Mouse (Mus musculus): ENCODE measurements around the gene Olfr39. TPM values are rescaled to one million over a fixed set of nuclear protein-coding genes. Genes with fewer than 3 reads are reported as not detected.
"Not testable (repeated sequence)": the region's sequence is repeated elsewhere in the genome, so short reads cannot be mapped to it uniquely, and the experiment has no call there.

Olfr39 gene
- not detected for polyA plus RNA-seq (2012; fragmentation: generic; extraction: Trizol)

- H3K4me2 ChIP-seq (ENCODE audit: low read depth) = no peak within 1 kb of the TSS
- no peaks in the 10 kb centered on the region for H3K36me3 ChIP-seq (ENCODE audit: control insufficient read depth, insufficient read depth)
- H3K4me3 ChIP-seq = no peak within 1 kb of the TSS
- no peak within 1 kb of the TSS for H3ac ChIP-seq (ENCODE audit: control insufficient read depth, insufficient read length)
- TF ChIP-seq POLR2AphosphoS2 (IDR thresholded peaks at IDR 0.05; ENCODE audit: insufficient read length, low read depth) (no peak), MYOD1 (IDR thresholded peaks at IDR 0.05; ENCODE audit: control insufficient read depth in 1 of 3, insufficient read length in 2 of 3, low read depth in 2 of 3) (no peak), POLR2A (IDR thresholded peaks at IDR 0.05; ENCODE audit: insufficient read length, low read depth) (no peak), MAX (IDR thresholded peaks at IDR 0.05; ENCODE audit: low read depth) (no peak), REST (IDR thresholded peaks at IDR 0.05; ENCODE audit: insufficient read depth, insufficient read length) (no peak), TCF3 (IDR thresholded peaks at IDR 0.05; ENCODE audit: insufficient read length, low read depth) (no peak), CEBPB (IDR thresholded peaks at IDR 0.05; ENCODE audit: insufficient read depth, poor library complexity, severe bottlenecking) (no peak), E2F4 (IDR thresholded peaks at IDR 0.05; ENCODE audit: insufficient read depth) (no peak), TCF12 (IDR thresholded peaks at IDR 0.05; ENCODE audit: insufficient read depth, poor library complexity, severe bottlenecking) (no peak), SRF (IDR thresholded peaks at IDR 0.05; ENCODE audit: control insufficient read depth, insufficient read length, low read depth) (no peak), USF1 (IDR thresholded peaks at IDR 0.05; ENCODE audit: low read depth) (no peak), MYOG (IDR thresholded peaks at IDR 0.05; ENCODE audit: control insufficient read depth in 1 of 3, insufficient read depth in 1 of 3, insufficient read length in 2 of 3, low read depth in 2 of 3) (no peak)
- H3K79me2 ChIP-seq (ENCODE audit: control insufficient read depth, insufficient read depth) = no peaks in the 10 kb centered on the region
- H3K27me3 ChIP-seq (ENCODE audit: control insufficient read depth, insufficient read depth, insufficient read length) = no peaks in the 10 kb centered on the region
These were observed at the start of gene Olfr39 for GRCm38 (mm10) chr9:20282051-20282450. Gene Olfr39 (plus strand): TSS chr9:20282351.

- Histone ChIP-seq H3ac (ENCODE audit: control insufficient read depth, insufficient read length) (no peak within 1 kb of the TSS), H3K4me2 (ENCODE audit: low read depth) (no peak within 1 kb of the TSS), H3K36me3 (ENCODE audit: control insufficient read depth, insufficient read depth) (no peaks in the 10 kb centered on the region), H3K4me3 (no peak within 1 kb of the TSS), H3K27me3 (ENCODE audit: control insufficient read depth, insufficient read depth, insufficient read length) (no peaks in the 10 kb centered on the region), H3K79me2 (ENCODE audit: control insufficient read depth, insufficient read depth) (no peaks in the 10 kb centered on the region)
- TF ChIP-seq MYOD1 (IDR thresholded peaks at IDR 0.05; ENCODE audit: control insufficient read depth in 1 of 3, insufficient read length in 2 of 3, low read depth in 2 of 3) (no peak), POLR2AphosphoS2 (IDR thresholded peaks at IDR 0.05; ENCODE audit: insufficient read length, low read depth) (no peak), MAX (IDR thresholded peaks at IDR 0.05; ENCODE audit: low read depth) (no peak), MYOG (IDR thresholded peaks at IDR 0.05; ENCODE audit: control insufficient read depth in 1 of 3, insufficient read depth in 1 of 3, insufficient read length in 2 of 3, low read depth in 2 of 3) (no peak), CEBPB (IDR thresholded peaks at IDR 0.05; ENCODE audit: insufficient read depth, poor library complexity, severe bottlenecking) (no peak), REST (IDR thresholded peaks at IDR 0.05; ENCODE audit: insufficient read depth, insufficient read length) (no peak), TCF3 (IDR thresholded peaks at IDR 0.05; ENCODE audit: insufficient read length, low read depth) (no peak)
These were observed 45.3 kb upstream of the Olfr39 start, which contains the start of gene Olfr872 for GRCm38 (mm10) chr9:20236819-20237218. Gene Olfr872 (plus strand): TSS chr9:20237119.

- TF ChIP-seq CEBPB (IDR thresholded peaks at IDR 0.05; ENCODE audit: insufficient read depth, poor library complexity, severe bottlenecking) = no peak
- no peak for TF ChIP-seq MYOG (IDR thresholded peaks at IDR 0.05; ENCODE audit: control insufficient read depth in 1 of 3, insufficient read depth in 1 of 3, insufficient read length in 2 of 3, low read depth in 2 of 3)
- TF ChIP-seq SRF (IDR thresholded peaks at IDR 0.05; ENCODE audit: control insufficient read depth, insufficient read length, low read depth) = no peak
- TF ChIP-seq POLR2A (IDR thresholded peaks at IDR 0.05; ENCODE audit: insufficient read length, low read depth) = no peak
- no peak for TF ChIP-seq POLR2AphosphoS2 (IDR thresholded peaks at IDR 0.05; ENCODE audit: insufficient read length, low read depth)
- TF ChIP-seq TCF3 (IDR thresholded peaks at IDR 0.05; ENCODE audit: insufficient read length, low read depth) = no peak
- TF ChIP-seq E2F4 (IDR thresholded peaks at IDR 0.05; ENCODE audit: insufficient read depth) = no peak
- no peak for TF ChIP-seq REST (IDR thresholded peaks at IDR 0.05; ENCODE audit: insufficient read depth, insufficient read length)
- no peak for TF ChIP-seq MYOD1 (IDR thresholded peaks at IDR 0.05; ENCODE audit: control insufficient read depth in 1 of 3, insufficient read length in 2 of 3, low read depth in 2 of 3)
- no peak for TF ChIP-seq MAX (IDR thresholded peaks at IDR 0.05; ENCODE audit: low read depth)
- no peak for TF ChIP-seq USF1 (IDR thresholded peaks at IDR 0.05; ENCODE audit: low read depth)
- TF ChIP-seq TCF12 (IDR thresholded peaks at IDR 0.05; ENCODE audit: insufficient read depth, poor library complexity, severe bottlenecking) = no peak
- Histone ChIP-seq H3K27me3 (ENCODE audit: control insufficient read depth, insufficient read depth, insufficient read length) (no peaks in the 10 kb centered on the region), H3K4me3 (no peak overlapping the region)
These were observed 44.8 kb upstream of the Olfr39 start for GRCm38 (mm10) chr9:20237378-20237777.

GRCm38 (mm10) chr9:20295562-20295961 lies 13.4 kb downstream of the Olfr39 start:
- not testable (repeated sequence) for H3K4me3 ChIP-seq; H3K79me2 ChIP-seq (ENCODE audit: control insufficient read depth, insufficient read depth); H3K27me3 ChIP-seq (ENCODE audit: control insufficient read depth, insufficient read depth, insufficient read length); H3ac ChIP-seq (ENCODE audit: control insufficient read depth, insufficient read length); H3K4me2 ChIP-seq (ENCODE audit: low read depth); H3K36me3 ChIP-seq (ENCODE audit: control insufficient read depth, insufficient read depth)

More at GRCm38 (mm10) chr9:20237378-20237777, 44.8 kb upstream of the Olfr39 start:
- Histone ChIP-seq H3K79me2 (ENCODE audit: control insufficient read depth, insufficient read depth) (no peaks in the 10 kb centered on the region), H3K4me2 (ENCODE audit: low read depth) (no peak overlapping the region), H3ac (ENCODE audit: control insufficient read depth, insufficient read length) (no peak overlapping the region), H3K36me3 (ENCODE audit: control insufficient read depth, insufficient read depth) (no peaks in the 10 kb centered on the region)

GRCm38 (mm10) chr9:20298232-20298631 lies 16.1 kb downstream of the Olfr39 start, which contains the start of gene Olfr873:
Gene Olfr873 (plus strand): TSS chr9:20298532.
- no peak within 1 kb of the TSS for H3ac ChIP-seq (ENCODE audit: control insufficient read depth, insufficient read length)
- H3K27me3 ChIP-seq (ENCODE audit: control insufficient read depth, insufficient read depth, insufficient read length) = no peaks in the 10 kb centered on the region
- TF ChIP-seq E2F4 (IDR thresholded peaks at IDR 0.05; ENCODE audit: insufficient read depth) (no peak), MYOD1 (IDR thresholded peaks at IDR 0.05; ENCODE audit: control insufficient read depth in 1 of 3, insufficient read length in 2 of 3, low read depth in 2 of 3) (no peak), SRF (IDR thresholded peaks at IDR 0.05; ENCODE audit: control insufficient read depth, insufficient read length, low read depth) (no peak), POLR2AphosphoS2 (IDR thresholded peaks at IDR 0.05; ENCODE audit: insufficient read length, low read depth) (no peak), MYOG (IDR thresholded peaks at IDR 0.05; ENCODE audit: control insufficient read depth in 1 of 3, insufficient read depth in 1 of 3, insufficient read length in 2 of 3, low read depth in 2 of 3) (no peak), TCF12 (IDR thresholded peaks at IDR 0.05; ENCODE audit: insufficient read depth, poor library complexity, severe bottlenecking) (no peak), POLR2A (IDR thresholded peaks at IDR 0.05; ENCODE audit: insufficient read length, low read depth) (no peak), TCF3 (IDR thresholded peaks at IDR 0.05; ENCODE audit: insufficient read length, low read depth) (no peak)
- H3K4me2 ChIP-seq (ENCODE audit: low read depth) = no peak within 1 kb of the TSS
- H3K4me3 ChIP-seq = no peak within 1 kb of the TSS
- no peaks in the 10 kb centered on the region for H3K36me3 ChIP-seq (ENCODE audit: control insufficient read depth, insufficient read depth)
- no peaks in the 10 kb centered on the region for H3K79me2 ChIP-seq (ENCODE audit: control insufficient read depth, insufficient read depth)
